Mouse (Mus musculus) macrophage (primary cell): ENCODE data around the gene Cct3. TPM values are rescaled to one million over a fixed set of nuclear protein-coding genes. Genes with fewer than 3 reads are reported as not detected.
A peak's percentile ranks its signal among the peaks of the same experiment; 100 is the strongest.
"Not testable (repeated sequence)": the region's sequence is repeated elsewhere in the genome, so short reads cannot be mapped to it uniquely, and the experiment has no call there.

ENCODE experiments used
- H3K27ac ChIP-seq: fragments of 350-480 bp; formaldehyde crosslinking; 2 replicates; pipeline ENCODE4 v1.9.0; 2021
- H3K36me3 ChIP-seq: fragments of 350-480 bp; formaldehyde crosslinking; 2 replicates; pipeline ENCODE4 v1.9.0; 2021; ENCODE audit errors: inconsistent target
- H3K4me3 ChIP-seq: fragments of 350-480 bp; formaldehyde crosslinking; 2 replicates; pipeline ENCODE4 v1.9.0; 2021; ENCODE audit errors: inconsistent target
- H3K79me2 ChIP-seq: fragments of 350-480 bp; formaldehyde crosslinking; 2 replicates; pipeline ENCODE4 v1.9.0; 2021; ENCODE audit errors: inconsistent target
- WGBS: methylation state at CpG from one replicate; pipeline ENCODE4 v1.1.7; 2026; ENCODE audit warnings: inconsistent platforms; ENCODE audit not compliant: missing documents; 5-methylcytosine and 5-hydroxymethylcytosine counted together
- polyA plus RNA-seq: library from polyadenylated mRNA; stranded (reverse); fragments of 250-400 nt; gene quantifications from 3 replicates; pipeline ENCODE4 v1.2.4, GENCODE M21; 2018; ENCODE audit warnings: inconsistent platforms
- total RNA-seq, 78 experiments: library from RNA; depleted of rRNA; stranded (reverse); fragments of 250-400 nt; gene quantifications; 1 replicate in 9 of 78; 2 replicates in 24 of 78; 3 replicates in 43 of 78; 4 replicates in 2 of 78; pipeline ENCODE4 v1.2.4; 2018; ENCODE audit warnings: inconsistent platforms in 56 of 78

Gene Cct3
- 100 to 1,000 TPM in 3 of 26 experiments, 10 to 100 TPM in 23; 30.5 to 130 (median 76.1) TPM for total RNA-seq (2018; cell fraction: chromatin; rRNA removed)
- total RNA-seq (2018; cell fraction: cytosol; rRNA removed): 100 to 1,000 TPM in 19 of 26 experiments, 10 to 100 TPM in 7; 80.3 to 150 (median 110) TPM
- total RNA-seq (2018; cell fraction: nucleus; rRNA removed): 100 to 1,000 TPM in 3 of 26 experiments, 10 to 100 TPM in 23; 30.4 to 129 (median 67.6) TPM
- 72.7 to 217 TPM (median 87.3 TPM) in 3 replicates for polyA plus RNA-seq

DNA sequence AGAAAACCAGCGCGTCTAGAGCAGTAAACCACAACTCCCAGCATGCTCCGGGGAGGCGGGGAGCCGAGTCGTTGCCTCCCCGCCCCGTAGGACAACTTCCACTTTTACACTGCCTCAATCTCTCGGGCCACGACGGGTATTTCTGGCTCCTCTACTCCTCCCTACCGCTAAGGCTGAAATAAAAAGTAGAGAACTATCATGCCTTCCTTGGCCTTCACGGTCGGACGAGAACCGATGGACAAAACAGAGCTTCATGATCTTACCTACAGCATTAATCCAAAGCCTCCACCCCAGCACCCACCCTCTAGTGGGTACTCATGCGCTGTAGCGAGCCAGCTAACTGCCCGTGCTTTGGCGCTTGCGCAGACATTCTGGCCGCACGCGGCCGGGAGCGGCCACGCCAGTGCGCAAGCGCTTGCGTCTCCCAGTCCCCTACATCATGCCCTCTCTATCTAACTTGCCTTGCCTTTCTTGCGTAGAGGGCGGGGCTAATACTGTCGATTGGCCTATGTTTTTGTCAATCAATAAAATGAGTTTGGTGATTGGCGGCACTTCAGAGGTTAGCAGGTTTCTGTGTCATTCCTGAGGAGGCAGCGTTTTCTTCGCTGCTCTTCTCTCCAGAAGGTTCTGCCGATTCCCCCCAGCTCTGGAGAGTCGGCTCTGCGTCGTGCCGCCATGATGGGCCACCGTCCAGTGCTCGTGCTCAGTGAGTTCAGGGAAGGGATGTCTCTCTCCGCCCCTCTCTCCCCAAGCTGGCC lies at the start of gene Cct3, which contains the start of gene Tsacc:
Gene Cct3 (plus strand): TSS at position 556 of the 758 bp plus-strand sequence.
Gene Tsacc (minus strand): TSS at position 439 of the 758 bp plus-strand sequence.
- Histone ChIP-seq H3K4me3 (peak within 1 kb of the TSS; percentile 100), H3K36me3 (peaks cover 21% of the 10 kb centered on the region), H3K27ac (peak within 1 kb of the TSS; percentile 82), H3K79me2 (peaks cover 37% of the 10 kb centered on the region)
- under 1% methylated on average over 44 of the region's 44 CpGs for WGBS

DNA sequence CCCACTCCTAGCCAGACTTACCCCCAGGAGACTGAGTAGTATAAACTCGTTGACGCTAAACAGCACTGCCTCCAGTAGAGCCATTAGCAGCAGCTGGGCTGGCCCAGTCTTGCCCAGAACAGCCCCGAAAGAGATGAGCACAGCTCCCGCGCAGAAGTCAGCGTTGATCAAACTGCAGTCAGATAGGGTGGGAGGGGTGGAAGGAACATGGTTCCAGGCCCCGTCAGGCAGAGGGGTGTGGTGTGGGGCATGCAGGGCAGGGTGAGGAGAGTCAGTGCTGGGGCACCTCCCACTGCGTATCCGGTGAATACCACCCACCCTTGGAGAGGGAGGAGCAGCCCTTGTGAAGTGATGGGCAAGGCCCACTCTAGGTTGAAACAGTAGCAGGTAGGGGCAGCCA lies 49.2 kb upstream of the Cct3 start:
- no peaks in the 10 kb centered on the region for H3K36me3 ChIP-seq
- no peaks in the 10 kb centered on the region for H3K79me2 ChIP-seq
- H3K27ac ChIP-seq: no peak overlapping the region
- 88% methylated on average over 9 of the region's 9 CpGs for WGBS
- no peak overlapping the region for H3K4me3 ChIP-seq

DNA sequence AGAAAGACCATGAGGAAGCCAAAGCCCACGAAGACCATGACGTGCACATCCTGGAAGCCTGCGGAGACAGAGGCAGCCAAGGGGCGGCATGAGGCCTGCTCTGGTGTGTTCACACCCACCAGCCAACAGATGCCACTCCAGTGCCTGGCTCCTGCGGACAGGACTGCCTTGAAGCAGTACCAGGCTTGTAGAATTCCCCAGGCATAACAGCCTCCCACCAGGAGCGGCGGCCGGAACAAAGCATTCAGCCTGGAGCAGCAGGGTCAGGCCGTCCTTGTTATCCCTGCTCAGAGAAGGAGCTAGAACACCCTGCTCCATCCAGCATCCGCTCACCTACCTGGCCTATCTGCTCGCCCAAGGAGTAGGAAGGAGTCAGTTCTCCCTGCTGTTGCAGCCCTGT lies 48.5 kb upstream of the Cct3 start:
- H3K36me3 ChIP-seq: no peaks in the 10 kb centered on the region
- no peak overlapping the region for H3K4me3 ChIP-seq
- WGBS: 67% methylated on average over 8 of the region's 11 CpGs
- no peaks in the 10 kb centered on the region for H3K79me2 ChIP-seq
- H3K27ac ChIP-seq: no peak overlapping the region

DNA sequence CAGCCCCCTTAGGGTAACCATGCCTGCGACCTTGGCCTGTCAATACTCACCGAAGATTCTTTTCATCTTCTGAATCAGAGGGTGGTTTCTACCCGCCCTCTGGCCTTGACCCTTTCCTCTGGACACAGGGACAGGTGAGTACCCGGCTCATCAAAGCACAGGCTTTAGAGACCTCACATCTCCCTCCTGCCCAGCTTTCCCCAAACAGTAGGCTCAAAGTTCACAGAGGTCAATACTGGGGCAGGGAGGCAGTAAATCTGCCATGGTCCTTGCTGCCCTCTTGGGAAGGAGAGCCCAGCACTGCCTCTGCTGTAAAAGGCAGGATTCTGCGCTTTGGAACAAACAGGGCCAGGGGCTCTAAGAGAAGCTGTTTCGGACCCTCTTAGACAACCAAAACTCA lies 44.2 kb upstream of the Cct3 start:
- no peak overlapping the region for H3K27ac ChIP-seq
- no peaks in the 10 kb centered on the region for H3K36me3 ChIP-seq
- 91% methylated on average over 6 of the region's 6 CpGs for WGBS
- no peak overlapping the region for H3K4me3 ChIP-seq
- no peaks in the 10 kb centered on the region for H3K79me2 ChIP-seq

GRCm38 (mm10) chr3:88254268-88254926 lies 42.5 kb upstream of the Cct3 start, which contains the start of gene Rhbg:
Rhbg (minus strand) TSS chr3:88254709.
- WGBS: 2% methylated on average over 28 of the region's 34 CpGs
- Histone ChIP-seq H3K4me3 (peak within 1 kb of the TSS; percentile 7; the same call in 1 of the 2 replicates), H3K36me3 (no peaks in the 10 kb centered on the region), H3K79me2 (no peaks in the 10 kb centered on the region), H3K27ac (no peak within 1 kb of the TSS)

GRCm38 (mm10) chr3:88255950-88256349 lies 41.0 kb upstream of the Cct3 start:
- H3K27ac ChIP-seq: no peak overlapping the region
- H3K4me3 ChIP-seq: no peak overlapping the region
- no peaks in the 10 kb centered on the region for H3K79me2 ChIP-seq
- 87% methylated on average over 6 of the region's 6 CpGs for WGBS
- no peaks in the 10 kb centered on the region for H3K36me3 ChIP-seq

DNA sequence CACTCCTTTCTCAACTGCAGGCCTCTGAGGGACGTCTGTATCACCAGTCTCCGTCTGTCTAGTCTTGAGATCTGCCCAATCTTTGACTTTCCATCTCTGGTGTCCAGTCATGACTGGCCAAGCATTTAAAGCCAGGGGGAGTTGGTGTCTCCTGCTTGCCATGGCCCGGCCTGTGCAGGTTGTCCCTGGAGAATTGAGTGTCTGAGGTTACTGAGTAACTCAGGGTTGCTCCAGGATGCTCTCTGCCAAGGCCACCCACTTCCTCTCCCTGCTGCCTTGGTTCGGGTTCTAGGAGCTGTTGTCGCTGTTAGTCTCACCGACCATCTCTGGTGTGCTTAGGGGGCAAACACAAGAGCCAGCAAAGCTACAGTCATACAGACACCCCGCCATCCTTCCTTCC lies 40.5 kb upstream of the Cct3 start:
- H3K4me3 ChIP-seq: no peak overlapping the region
- H3K27ac ChIP-seq: no peak overlapping the region
- 73% methylated on average over 7 of the region's 7 CpGs for WGBS
- H3K79me2 ChIP-seq: no peaks in the 10 kb centered on the region
- H3K36me3 ChIP-seq: no peaks in the 10 kb centered on the region

DNA sequence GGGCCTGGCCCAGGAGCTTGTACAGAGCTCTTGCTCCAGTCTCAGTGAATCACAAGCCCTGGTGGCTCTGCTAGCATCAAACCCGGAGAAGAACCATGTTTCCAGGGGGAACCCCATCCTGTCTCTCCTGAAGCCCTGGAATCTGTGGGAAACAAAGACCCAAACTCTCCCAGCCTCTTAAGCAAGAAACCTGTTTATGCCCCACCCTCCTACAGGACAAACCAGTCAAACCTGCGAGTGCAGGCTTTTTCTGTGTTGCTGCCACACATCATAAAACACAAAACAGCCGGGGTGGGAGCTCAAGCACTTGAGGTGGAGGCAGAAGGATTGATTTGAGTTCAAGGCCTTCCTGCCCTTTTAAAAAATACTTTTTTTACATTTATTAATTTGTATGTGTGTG lies 34.6 kb upstream of the Cct3 start:
- Histone ChIP-seq H3K27ac (no peak overlapping the region), H3K36me3 (no peaks in the 10 kb centered on the region), H3K79me2 (no peaks in the 10 kb centered on the region), H3K4me3 (no peak overlapping the region)
- 83% methylated on average over 3 of the region's 3 CpGs for WGBS

- H3K79me2 ChIP-seq, H3K36me3 ChIP-seq, H3K27ac ChIP-seq, H3K4me3 ChIP-seq: not testable (repeated sequence)
- 76% methylated on average over 6 of the region's 6 CpGs for WGBS
Observed at GRCm38 (mm10) chr3:88268014-88268413, 28.9 kb upstream of the Cct3 start.

GRCm38 (mm10) chr3:88268991-88269390 lies 27.9 kb upstream of the Cct3 start:
- no peaks in the 10 kb centered on the region for H3K79me2 ChIP-seq
- WGBS: 92% methylated on average over 5 of the region's 5 CpGs
- no peak overlapping the region for H3K27ac ChIP-seq
- no peaks in the 10 kb centered on the region for H3K36me3 ChIP-seq
- no peak overlapping the region for H3K4me3 ChIP-seq

DNA sequence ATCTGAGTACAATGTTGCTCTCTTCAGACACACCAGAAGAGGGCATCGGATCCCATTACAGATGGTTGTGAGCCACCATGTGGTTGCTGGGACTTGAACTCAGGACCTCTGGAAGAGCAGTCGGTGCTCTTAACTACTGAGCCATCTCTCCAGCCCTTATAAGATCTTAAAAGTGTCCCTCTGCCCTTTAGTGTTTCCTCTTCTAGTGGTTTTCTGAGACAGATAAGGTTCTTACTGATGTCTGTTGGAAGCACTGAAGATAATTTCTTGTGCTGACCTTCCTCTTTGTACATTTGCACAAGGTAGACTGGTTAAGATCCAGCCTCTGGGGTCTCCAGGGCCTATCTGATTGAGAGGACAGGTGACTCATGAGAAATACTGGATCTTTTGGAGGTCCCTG lies 25.6 kb upstream of the Cct3 start:
- H3K27ac ChIP-seq, H3K4me3 ChIP-seq, H3K79me2 ChIP-seq, H3K36me3 ChIP-seq: not testable (repeated sequence)
- no CpG with 5 or more reads among the region's 2 CpGs for WGBS

- Histone ChIP-seq H3K4me3 (no peak overlapping the region), H3K79me2 (no peaks in the 10 kb centered on the region), H3K36me3 (no peaks in the 10 kb centered on the region), H3K27ac (no peak overlapping the region)
- WGBS: 89% methylated on average over 3 of the region's 3 CpGs
Observed at GRCm38 (mm10) chr3:88271859-88272258, 25.1 kb upstream of the Cct3 start.

DNA sequence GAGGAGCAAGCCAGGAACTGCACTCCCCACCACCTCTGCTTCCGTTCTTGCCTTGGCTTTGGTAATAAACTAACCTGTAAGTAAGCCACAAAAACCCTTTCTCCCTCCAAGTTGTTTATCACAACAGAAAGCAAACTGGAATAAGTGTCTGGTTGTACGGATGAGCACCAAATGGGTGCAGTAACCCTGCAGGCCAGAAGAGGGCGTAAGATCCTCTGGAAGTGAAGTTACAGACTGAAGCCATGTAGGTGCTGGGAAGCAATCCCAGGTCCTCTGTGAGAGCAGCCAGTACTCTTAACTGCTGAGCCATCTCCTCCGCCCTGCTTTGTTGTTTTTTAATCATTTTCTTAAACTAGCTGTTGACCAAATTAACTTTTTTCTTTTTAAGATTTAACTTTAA lies 22.9 kb upstream of the Cct3 start:
- H3K36me3 ChIP-seq: no peaks in the 10 kb centered on the region
- no peak overlapping the region for H3K27ac ChIP-seq
- H3K4me3 ChIP-seq: no peak overlapping the region
- 86% methylated on average over 4 of the region's 4 CpGs for WGBS
- no peaks in the 10 kb centered on the region for H3K79me2 ChIP-seq

GRCm38 (mm10) chr3:88276121-88276520 lies 20.8 kb upstream of the Cct3 start:
- no peak overlapping the region for H3K27ac ChIP-seq
- no peak overlapping the region for H3K4me3 ChIP-seq
- WGBS: 85% methylated on average over 2 of the region's 2 CpGs
- no peaks in the 10 kb centered on the region for H3K79me2 ChIP-seq
- H3K36me3 ChIP-seq: no peaks in the 10 kb centered on the region
